Mouse (Mus musculus) midbrain, embryonic 15.5 days (tissue): ENCODE measurements around the gene Dda1. TPM values are rescaled to one million over a fixed set of nuclear protein-coding genes. Genes with fewer than 3 reads are reported as not detected.
A peak's percentile ranks its signal among the peaks of the same experiment; 100 is the strongest.

ENCODE experiments used
- ATAC-seq: fragments of 200-750 bp; cut with Nextera tagmentation; replicated peaks from 2 replicates; pipeline ENCODE4 v1.8.0; 2017; ENCODE audit warnings: moderate TSS enrichment
- H3K27ac ChIP-seq: fragments of 300-500 bp; sonication (generic); 2 replicates; pipeline ENCODE4 v1.5.1; 2015; ENCODE audit warnings: mild to moderate bottlenecking, inconsistent platforms
- H3K27me3 ChIP-seq: fragments of 300-500 bp; sonication (generic); replicated peaks from 2 replicates; pipeline ENCODE4 v1.6.1; 2015; ENCODE audit warnings: inconsistent platforms
- H3K36me3 ChIP-seq: fragments of 300-500 bp; sonication (generic); replicated peaks from 2 replicates; pipeline ENCODE4 v1.6.1; 2015; ENCODE audit warnings: inconsistent platforms
- H3K4me1 ChIP-seq: fragments of 300-500 bp; sonication (generic); 2 replicates; pipeline ENCODE4 v1.6.1; 2015; ENCODE audit warnings: inconsistent platforms
- H3K4me2 ChIP-seq: fragments of 300-500 bp; sonication (generic); 2 replicates; pipeline ENCODE4 v1.6.1; 2015; ENCODE audit warnings: inconsistent platforms, mild to moderate bottlenecking, moderate library complexity
- H3K4me3 ChIP-seq: fragments of 300-500 bp; sonication (generic); 2 replicates; pipeline ENCODE4 v1.5.1; 2015; ENCODE audit warnings: mild to moderate bottlenecking, inconsistent platforms
- H3K9ac ChIP-seq: fragments of 300-500 bp; sonication (generic); 2 replicates; pipeline ENCODE4 v1.6.1; 2015; ENCODE audit warnings: mild to moderate bottlenecking, inconsistent platforms
- H3K9me3 ChIP-seq: fragments of 300-500 bp; sonication (generic); 2 replicates; pipeline ENCODE4 v1.6.1; 2016; ENCODE audit warnings: inconsistent platforms
- WGBS: fragments of 180-500 bp; shearing (Covaris S2); methylation state at CpG from one replicate; pipeline ENCODE4 v1.1.7; 2015; ENCODE audit warnings: mixed read lengths; 5-methylcytosine and 5-hydroxymethylcytosine counted together
- polyA plus RNA-seq: library from polyadenylated mRNA; unstranded; fragments of >200 nt; fragmentation: Nextera tagmentation; extraction: Ambion mirVana; gene quantifications from 2 replicates; pipeline ENCODE4 v1.2.1, GENCODE M21; 2015

The Dda1 gene
- polyA plus RNA-seq, 1 experiment from 2014 or later: 240 TPM

DNA sequence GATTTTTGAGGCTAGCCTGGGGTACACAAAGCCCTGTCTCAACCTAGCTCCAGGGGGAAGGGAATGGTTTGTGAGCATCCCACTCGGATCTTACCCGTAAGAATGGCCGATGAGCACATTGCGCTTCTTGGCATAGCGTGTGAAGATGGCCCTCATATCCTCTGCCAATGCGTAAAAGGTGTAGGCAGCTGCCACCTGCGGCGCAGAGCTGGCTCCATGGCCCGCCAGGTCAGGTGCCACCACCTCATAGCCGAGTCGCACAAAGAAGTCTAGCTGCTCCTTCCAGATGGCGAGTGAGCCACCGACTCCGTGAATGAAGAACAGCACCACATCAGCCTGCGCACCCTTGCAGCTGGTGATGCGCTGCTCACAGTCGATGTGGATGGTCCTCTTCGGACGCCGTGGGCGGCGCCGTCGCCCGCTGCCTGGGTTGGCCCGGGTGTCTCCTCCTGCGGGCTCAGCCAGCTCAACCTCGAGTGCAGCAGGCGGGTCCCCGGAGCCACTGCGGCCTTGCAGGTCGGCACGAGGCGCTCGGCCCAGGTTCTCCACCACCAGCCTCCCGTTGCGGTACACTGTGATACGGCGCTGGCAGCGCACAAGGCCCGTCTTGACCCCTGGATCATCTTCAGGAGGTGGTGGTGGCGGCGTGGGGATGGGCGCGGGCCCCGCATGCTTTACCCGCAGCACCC lies 7.7 kb upstream of the Dda1 start:
- Histone ChIP-seq H3K9ac (no peak overlapping the region), H3K4me2 (peak overlapping the region; percentile 92; the same call in 1 of the 2 replicates)
- ATAC-seq: no peak

DNA sequence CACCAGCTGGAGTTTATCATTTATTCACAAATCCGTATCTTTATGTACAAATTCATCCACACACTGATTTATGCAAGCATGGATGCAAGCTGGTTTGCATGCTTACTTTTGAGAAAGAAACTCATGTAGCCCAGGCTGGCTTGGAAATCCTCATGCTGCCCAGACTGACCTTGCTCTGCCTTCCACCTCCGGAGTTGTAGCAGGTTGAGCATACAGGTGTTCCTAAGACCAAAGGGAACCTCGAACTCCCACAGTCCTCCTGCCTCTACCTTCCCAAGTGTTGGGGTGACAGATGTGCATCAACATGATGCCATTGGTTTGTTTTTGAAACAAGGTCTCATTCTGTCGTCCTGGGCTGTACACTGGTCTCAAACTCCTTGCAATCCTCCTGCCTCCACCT lies 6.8 kb upstream of the Dda1 start:
- Histone ChIP-seq H3K4me2 (peak overlapping the region; percentile 92), H3K9me3 (no peaks in the 10 kb centered on the region), H3K36me3 (peaks cover 30% of the 10 kb centered on the region; the same call in 1 of the 2 replicates), H3K27ac (0 out of 2 replicates have a peak overlapping the region, but pooled peaks have one; percentile 86), H3K27me3 (no peaks in the 10 kb centered on the region), H3K4me3 (peak overlapping the region; percentile 95), H3K4me1 (peaks cover 51% of the 10 kb centered on the region), H3K9ac (peak overlapping the region; percentile 95)
- no peak for ATAC-seq
- 76% methylated on average over 4 of the region's 4 CpGs for WGBS

More for the DNA sequence above, 7.7 kb upstream of the Dda1 start:
- no peak overlapping the region for H3K4me3 ChIP-seq
- H3K4me1 ChIP-seq: peaks cover 51% of the 10 kb centered on the region
- 83% methylated on average over 47 of the region's 47 CpGs for WGBS
- peaks cover 37% of the 10 kb centered on the region; the same call in 1 of the 2 replicates for H3K36me3 ChIP-seq
- H3K9me3 ChIP-seq: no peaks in the 10 kb centered on the region
- no peak overlapping the region for H3K27ac ChIP-seq
- no peaks in the 10 kb centered on the region for H3K27me3 ChIP-seq

DNA sequence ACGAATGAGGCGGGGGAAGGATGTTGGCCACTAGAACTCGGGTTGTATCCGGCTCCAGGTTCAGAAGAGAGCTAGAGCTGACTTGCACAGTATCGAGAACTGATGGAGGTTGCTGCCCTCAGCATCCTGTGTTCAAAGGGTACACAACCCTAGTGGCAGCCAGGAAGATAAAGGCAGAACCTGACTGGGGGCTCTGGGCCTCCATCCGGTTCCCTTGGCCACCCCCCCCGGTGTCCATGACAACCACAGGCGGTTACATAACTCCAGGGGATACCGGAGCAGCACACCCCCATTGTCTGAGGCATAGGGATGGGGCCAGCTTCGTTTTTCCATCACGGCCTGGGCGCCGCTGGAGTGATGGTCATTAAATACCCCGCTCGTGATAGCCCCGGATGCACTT lies 6.2 kb upstream of the Dda1 start:
- H3K27ac ChIP-seq: peak overlapping the region; percentile 86
- ATAC-seq: peak; percentile 2
- H3K4me1 ChIP-seq: peaks cover 51% of the 10 kb centered on the region
- H3K9me3 ChIP-seq: no peaks in the 10 kb centered on the region
- WGBS: 2% methylated on average over 16 of the region's 16 CpGs
- peaks cover 27% of the 10 kb centered on the region; the same call in 1 of the 2 replicates for H3K36me3 ChIP-seq
- H3K4me3 ChIP-seq: peak overlapping the region; percentile 95
- H3K4me2 ChIP-seq: peak overlapping the region; percentile 92
- peak overlapping the region; percentile 95 for H3K9ac ChIP-seq
- H3K27me3 ChIP-seq: no peaks in the 10 kb centered on the region

DNA sequence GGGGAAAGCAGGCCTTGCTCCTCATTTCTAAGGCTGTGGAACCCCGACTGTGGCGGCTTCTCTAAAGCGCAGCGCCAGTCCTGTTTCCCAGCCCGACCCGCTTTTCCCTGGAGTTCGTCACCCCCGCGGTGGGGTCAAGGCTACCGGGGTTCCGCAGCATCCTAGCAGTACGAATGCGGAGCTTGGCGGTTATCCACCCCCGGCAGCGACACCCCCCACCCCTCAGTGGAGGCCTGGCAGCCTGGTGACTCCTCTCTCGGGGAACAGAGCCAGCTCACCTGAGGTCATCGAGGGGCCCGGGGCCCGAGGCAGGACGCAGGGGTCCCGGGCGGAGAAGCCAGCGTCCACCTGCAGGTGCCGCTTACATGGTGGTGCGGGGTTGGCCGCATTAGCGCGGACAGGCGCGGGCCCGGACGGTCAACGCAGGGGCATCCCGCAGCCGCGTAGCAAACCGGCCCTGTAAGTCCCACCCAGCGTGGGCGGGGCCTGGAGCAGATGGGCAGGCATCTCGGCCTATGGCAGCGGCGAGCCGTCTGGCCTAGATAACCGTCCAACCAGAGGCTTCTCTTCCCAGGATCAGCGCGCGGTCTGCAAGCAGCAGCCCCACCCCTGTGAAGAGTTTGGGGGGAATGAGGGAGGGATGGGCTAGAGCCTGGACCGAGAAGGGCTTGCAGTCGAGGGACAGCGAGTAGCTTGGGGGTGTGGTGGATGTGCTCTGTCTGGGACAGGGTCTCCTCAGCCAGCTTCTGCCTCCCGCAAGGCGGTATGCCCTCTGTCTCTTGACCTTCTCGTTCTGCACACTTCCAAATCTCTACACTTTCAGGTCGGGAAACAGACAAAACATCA lies 5.6 kb upstream of the Dda1 start, which contains the start of gene Abhd8:
Abhd8 (minus strand) TSS at position 468 of the 846 bp plus-strand sequence.
- Histone ChIP-seq H3K9me3 (no peaks in the 10 kb centered on the region), H3K27me3 (no peaks in the 10 kb centered on the region), H3K4me3 (peak within 1 kb of the TSS; percentile 95), H3K27ac (peak within 1 kb of the TSS; percentile 86), H3K9ac (peak within 1 kb of the TSS; percentile 95), H3K4me2 (peak within 1 kb of the TSS; percentile 92), H3K36me3 (peaks cover 27% of the 10 kb centered on the region; the same call in 1 of the 2 replicates), H3K4me1 (peaks cover 51% of the 10 kb centered on the region)
- ATAC-seq: peak; percentile 85
- under 1% methylated on average over 55 of the region's 55 CpGs for WGBS

DNA sequence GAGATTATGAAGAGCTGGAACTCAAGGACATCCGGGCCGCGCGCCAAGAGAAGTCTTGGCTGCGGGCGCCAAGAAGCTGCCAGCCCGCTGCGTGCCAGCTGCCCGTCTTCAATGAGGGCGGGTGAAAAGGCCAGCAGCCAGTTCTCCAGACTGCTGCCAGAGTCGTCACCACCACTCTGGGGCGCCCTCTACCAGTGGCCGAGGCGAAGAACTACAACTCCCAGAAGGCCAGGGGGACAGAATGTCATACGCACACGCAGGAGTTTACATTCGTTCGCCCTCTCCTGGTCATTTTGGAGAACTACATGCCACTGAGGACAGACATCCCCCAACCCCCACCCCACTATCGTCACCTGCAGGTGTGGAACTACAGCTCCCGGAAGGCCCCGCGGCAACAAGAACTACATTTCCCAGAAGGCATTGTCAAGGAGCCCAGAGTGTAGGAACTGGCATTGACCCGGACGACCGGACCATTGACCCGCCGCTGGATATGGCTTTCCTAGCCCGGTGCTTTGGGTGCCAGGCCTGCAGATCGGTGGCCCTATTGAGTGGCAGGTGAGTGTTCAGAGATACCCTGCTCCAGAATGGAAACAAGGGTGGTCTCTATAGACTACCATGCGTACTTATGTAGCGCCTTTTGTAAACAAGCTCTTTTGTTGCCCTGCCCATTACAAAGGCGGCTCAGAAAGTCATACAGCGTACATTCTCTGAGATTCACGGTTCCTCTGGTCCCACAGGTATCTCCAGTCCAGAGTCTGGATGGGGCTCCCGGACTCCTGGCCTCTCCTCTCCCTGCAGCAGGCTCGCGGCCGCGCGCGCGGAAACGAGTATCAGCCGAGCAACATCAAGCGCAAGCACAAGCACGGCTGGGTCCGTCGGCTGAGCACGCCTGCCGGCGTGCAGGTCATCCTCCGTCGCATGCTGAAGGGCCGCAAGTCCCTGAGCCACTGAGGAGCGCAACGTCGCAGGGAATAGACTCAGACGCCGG lies 4.2 kb upstream of the Dda1 start, which contains the start of gene Mrpl34:
Mrpl34 (plus strand) TSS at position 447 of the 988 bp plus-strand sequence.
- WGBS: under 1% methylated on average over 59 of the region's 59 CpGs
- no peaks in the 10 kb centered on the region for H3K27me3 ChIP-seq
- H3K36me3 ChIP-seq: peaks cover 20% of the 10 kb centered on the region; the same call in 1 of the 2 replicates
- H3K9ac ChIP-seq: peak within 1 kb of the TSS; percentile 78
- peak within 1 kb of the TSS; percentile 95 for H3K4me3 ChIP-seq
- ATAC-seq: peak; percentile 70
- H3K4me2 ChIP-seq: peak within 1 kb of the TSS; percentile 92
- peaks cover 48% of the 10 kb centered on the region for H3K4me1 ChIP-seq
- peak within 1 kb of the TSS; percentile 86 for H3K27ac ChIP-seq
- no peaks in the 10 kb centered on the region for H3K9me3 ChIP-seq

DNA sequence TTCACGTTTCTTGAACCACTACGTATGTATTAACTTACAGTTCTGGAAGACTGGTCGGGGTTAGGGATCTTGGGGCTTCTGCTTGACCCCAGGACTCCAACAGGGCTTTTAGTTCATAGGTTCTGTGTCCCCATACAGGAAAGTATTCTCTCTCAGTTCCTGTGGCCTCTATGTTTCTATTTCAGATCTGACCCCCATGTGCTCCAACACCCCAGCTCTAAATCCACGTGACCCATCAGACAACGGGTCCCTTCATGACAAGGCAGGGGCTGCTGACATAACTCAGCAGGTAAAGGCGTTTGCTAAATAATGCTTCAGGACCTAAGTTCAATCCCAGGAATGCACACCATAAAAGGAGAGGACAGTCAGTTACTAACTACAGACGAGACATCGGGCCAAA lies 3.3 kb upstream of the Dda1 start:
- H3K9ac ChIP-seq: peak overlapping the region; percentile 78; the same call in 1 of the 2 replicates
- no peaks in the 10 kb centered on the region for H3K27me3 ChIP-seq
- peaks cover 16% of the 10 kb centered on the region; the same call in 1 of the 2 replicates for H3K36me3 ChIP-seq
- H3K4me1 ChIP-seq: peaks cover 54% of the 10 kb centered on the region
- peak overlapping the region; percentile 92 for H3K4me2 ChIP-seq
- WGBS: 81% methylated on average over 8 of the region's 8 CpGs
- peak overlapping the region; percentile 95 for H3K4me3 ChIP-seq
- H3K27ac ChIP-seq: no peak overlapping the region
- no peaks in the 10 kb centered on the region for H3K9me3 ChIP-seq
- no peak for ATAC-seq

DNA sequence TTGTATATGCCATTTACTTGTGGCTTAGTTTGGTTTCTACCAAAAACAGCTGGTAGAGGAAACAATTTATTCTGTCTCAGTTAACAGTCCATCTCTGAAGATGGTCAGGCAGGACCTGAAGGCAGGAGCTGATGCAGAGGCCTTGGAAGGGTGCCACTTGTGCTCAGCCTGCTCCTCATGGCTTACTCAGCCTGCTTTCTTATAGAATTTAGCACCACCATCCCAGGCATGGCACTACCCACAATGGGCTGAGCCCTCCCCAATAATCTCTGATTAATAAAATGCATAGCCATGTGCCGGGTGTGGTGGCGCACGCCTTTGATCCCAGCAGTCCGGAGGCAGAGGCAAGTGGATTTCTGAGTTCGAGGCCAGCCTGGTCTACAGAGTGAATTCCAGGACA lies 2.8 kb upstream of the Dda1 start:
- H3K4me1 ChIP-seq: peaks cover 54% of the 10 kb centered on the region
- H3K4me2 ChIP-seq: no peak overlapping the region

DNA sequence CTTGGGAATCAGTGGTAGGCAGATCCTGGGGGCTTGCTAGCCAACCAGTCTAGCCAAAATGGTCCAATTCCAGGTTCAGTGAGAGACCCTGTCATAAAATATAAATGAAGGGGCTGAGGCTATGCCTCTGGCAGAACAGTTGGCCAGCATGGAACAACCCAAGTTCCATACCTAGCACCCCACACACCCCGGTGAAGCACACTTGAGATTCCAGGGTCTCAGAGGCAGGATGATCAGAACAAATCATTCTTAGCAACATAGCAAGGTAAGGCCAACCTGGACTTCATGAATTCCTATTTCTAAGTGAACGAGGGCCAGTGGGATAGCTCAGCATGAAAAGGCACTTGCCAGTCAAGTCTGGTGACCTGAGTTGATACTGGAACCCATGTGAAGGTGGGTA lies 1.8 kb upstream of the Dda1 start:
- 93% methylated on average over 2 of the region's 2 CpGs for WGBS
- peaks cover 6% of the 10 kb centered on the region; the same call in 1 of the 2 replicates for H3K36me3 ChIP-seq
- peaks cover 44% of the 10 kb centered on the region for H3K4me1 ChIP-seq
- no peak for ATAC-seq
- H3K9ac ChIP-seq: no peak overlapping the region
- no peak overlapping the region for H3K27ac ChIP-seq
- no peak overlapping the region for H3K4me3 ChIP-seq
- H3K4me2 ChIP-seq: no peak overlapping the region
- no peaks in the 10 kb centered on the region for H3K27me3 ChIP-seq
- no peaks in the 10 kb centered on the region for H3K9me3 ChIP-seq

More for the DNA sequence above, 2.8 kb upstream of the Dda1 start:
- H3K27ac ChIP-seq: no peak overlapping the region
- no peak overlapping the region for H3K9ac ChIP-seq
- H3K9me3 ChIP-seq: no peaks in the 10 kb centered on the region
- WGBS: 91% methylated on average over 5 of the region's 5 CpGs
- peaks cover 11% of the 10 kb centered on the region; the same call in 1 of the 2 replicates for H3K36me3 ChIP-seq
- H3K27me3 ChIP-seq: no peaks in the 10 kb centered on the region
- H3K4me3 ChIP-seq: no peak overlapping the region
- ATAC-seq: no peak

DNA sequence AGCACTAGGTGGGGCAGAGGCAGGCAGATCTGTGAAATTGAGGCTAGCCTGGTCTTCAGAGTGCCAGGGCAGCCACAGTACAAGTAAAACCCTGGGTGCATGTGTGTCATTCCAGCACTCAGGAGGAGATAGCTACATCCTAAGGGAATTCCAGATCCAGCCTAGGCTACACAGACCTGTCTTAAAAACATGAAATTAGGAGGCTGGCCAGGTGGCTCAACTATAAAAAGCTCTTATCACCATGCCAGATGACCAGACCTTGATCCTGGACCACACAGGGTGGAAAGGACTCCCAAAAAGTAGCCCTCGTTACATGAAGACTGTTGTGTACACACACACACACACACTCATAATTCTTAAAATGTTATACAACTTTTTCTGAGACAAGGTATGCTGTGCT lies 998 bp upstream of the Dda1 start:
- Histone ChIP-seq H3K27me3 (no peaks in the 10 kb centered on the region), H3K9ac (no peak overlapping the region), H3K9me3 (no peaks in the 10 kb centered on the region), H3K4me1 (peaks cover 37% of the 10 kb centered on the region), H3K4me2 (no peak overlapping the region), H3K4me3 (no peak overlapping the region), H3K36me3 (peaks cover 8% of the 10 kb centered on the region; the same call in 1 of the 2 replicates), H3K27ac (no peak overlapping the region)
- WGBS: 95% methylated on average over 1 of the region's 1 CpGs
- ATAC-seq: no peak

DNA sequence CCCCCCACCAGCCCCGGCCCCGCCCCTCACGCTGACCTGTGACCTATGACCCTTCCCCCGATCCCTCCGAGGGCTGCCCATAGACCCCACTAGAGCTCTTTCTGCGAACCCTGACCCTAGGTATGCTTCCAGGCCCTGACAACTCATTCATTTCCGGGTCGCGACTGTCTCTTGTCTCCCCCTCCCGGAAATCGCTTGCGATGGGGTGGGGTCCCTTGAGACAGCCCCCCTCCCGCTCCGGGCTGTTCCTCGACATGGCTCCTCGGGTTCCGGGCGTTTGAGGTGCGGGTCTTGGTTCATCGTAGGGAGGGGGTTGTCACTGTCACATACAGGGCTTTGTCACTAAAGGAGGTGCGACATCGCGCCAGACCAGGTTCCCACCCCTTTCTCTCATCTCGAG lies 412 bp downstream of the Dda1 start:
- ATAC-seq: peak; percentile 62
- Histone ChIP-seq H3K4me2 (peak overlapping the region; percentile 78), H3K36me3 (peaks cover 12% of the 10 kb centered on the region; the same call in 1 of the 2 replicates), H3K9ac (peak overlapping the region; percentile 74), H3K9me3 (no peaks in the 10 kb centered on the region), H3K4me1 (peaks cover 28% of the 10 kb centered on the region), H3K27ac (peak overlapping the region; percentile 88), H3K4me3 (peak overlapping the region; percentile 77), H3K27me3 (no peaks in the 10 kb centered on the region)
- WGBS: under 1% methylated on average over 24 of the region's 24 CpGs
